Mouse (Mus musculus) cerebellum, postnatal 14 days (tissue): Measurements from ENCODE around the gene Ptk7.

Experiments used
- DNase-seq, 2 experiments: peaks; one replicate each; pipeline ENCODE4 v3.0.0; 2021; ENCODE audit warnings: mixed read lengths in 2 of 2

Gene Ptk7

GRCm38 (mm10) chr17:46628791-46629684 lies at the start of gene Ptk7:
Gene Ptk7, minus strand, starts transcription at chr17:46629504.
- peak; percentile 88 to 90 for DNase-seq

DNA sequence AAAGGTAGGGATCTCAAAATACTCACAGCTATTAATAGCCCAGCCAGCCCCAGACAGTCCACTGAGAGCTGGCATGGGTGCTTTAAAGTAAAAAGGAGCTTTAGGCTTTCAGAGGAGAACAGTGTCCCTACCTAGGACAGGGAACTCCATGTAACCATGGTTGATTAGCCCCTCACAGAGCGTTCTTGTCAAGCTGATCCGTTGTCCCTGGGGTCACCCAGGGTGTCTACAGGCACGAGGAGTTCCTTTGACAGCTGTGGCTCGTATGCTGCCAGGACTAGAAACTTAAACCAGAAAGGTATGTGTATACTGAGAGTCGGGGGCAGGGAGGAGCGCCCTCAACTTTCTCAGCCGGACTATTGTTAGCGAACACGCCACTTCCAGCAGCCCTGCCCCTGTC lies 49.6 kb upstream of the Ptk7 start:
- no peak for DNase-seq

DNA sequence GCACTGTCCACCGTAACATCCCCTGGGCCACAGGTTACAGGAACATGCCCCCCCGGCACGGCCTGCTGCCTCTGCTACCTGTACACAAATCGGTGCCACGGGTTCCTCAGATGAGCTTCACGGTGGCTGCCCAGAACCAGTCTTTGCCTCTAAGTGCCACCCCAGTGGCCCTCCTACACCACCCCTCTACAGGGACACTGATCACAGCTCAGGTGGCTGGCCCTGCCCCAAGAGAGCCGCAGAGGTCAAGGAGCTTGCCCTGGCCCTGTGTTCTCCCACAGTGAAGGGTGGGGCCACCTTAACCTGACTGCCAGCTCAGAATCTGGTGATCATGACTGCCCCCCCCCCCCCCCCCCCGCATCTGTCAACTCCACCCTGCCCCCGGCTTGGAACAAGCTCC lies 49.1 kb upstream of the Ptk7 start, which contains the start of gene Mea1:
Gene Mea1 (plus strand): TSS at position 378 of the 400 bp plus-strand sequence.
- DNase-seq: peak in 1 of 2 experiments; percentile 44

GRCm38 (mm10) chr17:46674530-46675283 lies 45.4 kb upstream of the Ptk7 start:
- DNase-seq: no peak

- peak; percentile 91 for DNase-seq
Measured at GRCm38 (mm10) chr17:46673850-46674529, 44.7 kb upstream of the Ptk7 start, which contains the start of gene Rrp36. Gene Rrp36, minus strand, starts transcription at chr17:46674352.

- no peak for DNase-seq
Measured at GRCm38 (mm10) chr17:46669911-46670310, 40.6 kb upstream of the Ptk7 start.

GRCm38 (mm10) chr17:46667712-46668111 lies 38.4 kb upstream of the Ptk7 start:
- DNase-seq: no peak

GRCm38 (mm10) chr17:46662730-46663129 lies 33.4 kb upstream of the Ptk7 start:
- peak; percentile 83 to 85 for DNase-seq

DNA sequence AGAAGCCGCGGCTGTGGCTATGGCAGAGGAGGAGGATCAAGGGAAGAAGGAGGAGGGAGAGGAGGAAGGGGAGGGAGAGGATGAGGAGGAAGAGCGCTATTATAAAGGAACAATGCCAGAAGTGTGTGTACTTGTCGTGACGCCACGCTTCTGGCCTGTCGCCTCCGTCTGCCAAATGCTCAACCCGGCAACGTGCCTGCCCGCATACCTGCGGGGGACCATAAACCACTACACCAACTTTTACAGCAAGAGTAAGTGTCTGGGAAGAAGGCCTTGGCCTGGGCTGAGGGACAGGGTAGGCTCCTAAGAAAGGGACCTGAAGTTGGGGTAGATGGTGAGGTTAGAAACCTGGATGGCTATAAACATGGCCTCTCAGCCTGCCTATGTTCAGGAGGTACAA lies 32.7 kb upstream of the Ptk7 start:
- peak; percentile 69 to 75 for DNase-seq

DNA sequence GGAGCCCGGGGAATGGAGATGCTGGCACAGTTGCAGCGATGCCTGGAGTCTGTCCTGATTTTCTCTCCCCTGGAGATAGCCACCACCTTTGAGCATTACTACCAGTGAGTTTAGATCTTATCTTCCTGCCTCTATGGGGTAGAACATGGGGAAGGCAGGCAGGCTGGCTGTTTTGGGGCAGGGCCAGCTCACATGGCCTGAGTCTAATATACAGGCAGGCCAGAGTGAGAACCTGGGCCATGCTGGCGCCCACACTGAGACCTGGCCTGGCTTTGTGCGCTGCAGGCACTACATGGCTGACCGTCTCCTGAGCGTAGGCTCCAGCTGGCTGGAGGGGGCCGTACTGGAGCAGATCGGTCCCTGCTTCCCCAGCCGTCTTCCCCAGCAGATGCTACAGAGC lies 32.0 kb upstream of the Ptk7 start:
- peak; percentile 81 to 85 for DNase-seq

DNA sequence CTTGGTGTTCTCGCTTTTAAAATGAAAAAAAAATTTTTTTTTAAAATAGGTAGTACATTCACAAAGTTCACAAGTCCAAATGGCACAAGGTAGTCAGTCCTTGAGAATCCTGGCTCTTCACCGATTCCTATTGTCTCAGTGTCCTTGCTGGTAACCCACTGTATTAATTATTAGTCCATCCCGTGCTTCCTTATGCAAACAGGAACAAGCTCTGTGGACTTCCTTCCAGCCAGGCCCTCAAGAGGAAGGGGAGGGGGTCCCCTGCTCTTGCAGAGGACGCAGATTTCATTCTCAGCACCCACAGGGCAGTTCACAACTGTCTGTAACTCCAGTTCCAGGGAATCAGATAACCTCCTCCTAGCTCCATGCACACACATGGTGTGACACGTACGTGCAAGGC lies 26.8 kb upstream of the Ptk7 start:
- no peak for DNase-seq

- DNase-seq: no peak
Measured at GRCm38 (mm10) chr17:46651755-46652547, 22.6 kb upstream of the Ptk7 start.

- DNase-seq: peak in 1 of 2 experiments; percentile 35
Measured at GRCm38 (mm10) chr17:46651292-46651691, 22.0 kb upstream of the Ptk7 start.

DNA sequence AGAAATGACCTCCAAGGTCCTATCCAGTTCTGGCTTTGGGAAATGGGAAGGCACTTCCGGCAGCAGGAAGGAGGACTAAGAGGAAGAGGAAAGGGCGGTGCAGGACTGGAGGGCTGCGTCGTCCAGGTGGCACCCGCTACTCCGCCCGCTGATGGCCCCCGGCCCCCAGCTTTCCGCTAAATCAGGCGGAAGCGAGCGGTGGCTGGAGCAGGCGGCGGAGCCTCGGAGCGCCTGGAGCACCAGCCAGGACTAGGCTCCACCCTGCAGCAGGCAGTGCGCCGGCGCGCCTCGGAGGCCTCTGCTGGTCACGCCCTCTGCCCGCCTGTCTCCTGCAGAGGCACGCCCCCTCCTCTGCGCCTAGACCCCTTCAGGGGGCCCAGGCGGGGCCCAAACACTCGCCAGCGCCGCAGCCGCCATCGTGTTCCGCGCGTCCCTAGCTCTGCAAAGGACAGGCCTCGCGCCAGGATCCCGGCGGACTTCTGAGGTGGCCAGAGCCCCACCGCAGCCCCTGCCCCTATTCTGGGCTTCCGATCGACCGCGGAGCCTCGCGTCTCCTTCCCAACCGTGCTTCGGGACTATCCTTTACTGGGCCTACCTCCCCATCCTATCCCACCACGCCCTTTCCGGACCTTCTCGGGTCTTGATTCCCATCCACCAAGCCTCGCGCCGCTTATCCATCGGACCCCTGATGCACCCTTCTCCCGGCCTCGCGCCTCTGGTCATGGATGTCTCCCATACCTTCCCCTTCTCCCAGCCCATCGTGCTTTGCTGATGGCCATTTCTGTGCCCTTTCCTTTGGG lies 21.1 kb upstream of the Ptk7 start, which contains the start of gene Cul7:
Gene Cul7 (plus strand): TSS at position 106 of the 800 bp plus-strand sequence.
- DNase-seq: peak; percentile 95 to 96

DNA sequence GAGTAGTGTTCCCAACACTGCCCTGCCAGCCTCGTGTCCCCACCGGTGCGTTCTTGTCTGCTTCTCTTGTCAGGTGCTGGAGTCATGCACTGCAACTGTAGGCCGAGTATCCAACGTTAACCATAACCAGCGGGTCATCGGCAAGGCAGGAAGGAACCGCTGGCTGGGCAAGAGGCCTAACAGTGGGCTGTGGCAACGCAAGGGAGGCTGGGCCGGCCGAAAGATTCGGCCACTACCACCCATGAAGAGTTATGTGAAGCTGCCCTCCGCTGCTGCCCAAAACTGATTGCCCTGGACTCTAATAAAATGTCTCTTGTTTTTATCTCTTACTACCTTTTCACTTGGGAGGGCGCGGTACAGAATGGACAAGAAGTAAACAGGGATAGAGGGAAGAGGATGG lies 20.5 kb upstream of the Ptk7 start:
- no peak for DNase-seq

DNA sequence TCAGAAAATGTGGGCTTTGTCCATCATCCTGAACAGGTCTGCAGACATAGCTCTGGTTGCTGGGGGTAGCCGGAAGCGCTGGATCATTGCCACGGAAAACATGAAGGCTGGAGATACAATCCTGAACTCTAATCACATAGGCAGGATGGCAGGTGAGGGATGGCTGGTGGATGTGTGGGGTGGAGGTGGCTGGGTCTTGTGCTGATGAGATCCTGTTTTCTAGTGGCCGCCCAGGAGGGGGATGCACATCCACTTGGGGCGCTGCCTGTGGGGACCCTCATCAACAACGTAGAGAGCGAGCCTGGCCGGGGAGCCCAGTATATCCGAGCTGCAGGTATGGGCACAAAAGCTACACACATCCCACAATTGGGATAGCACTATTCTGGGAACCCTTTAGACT lies 19.1 kb upstream of the Ptk7 start:
- no peak for DNase-seq

DNA sequence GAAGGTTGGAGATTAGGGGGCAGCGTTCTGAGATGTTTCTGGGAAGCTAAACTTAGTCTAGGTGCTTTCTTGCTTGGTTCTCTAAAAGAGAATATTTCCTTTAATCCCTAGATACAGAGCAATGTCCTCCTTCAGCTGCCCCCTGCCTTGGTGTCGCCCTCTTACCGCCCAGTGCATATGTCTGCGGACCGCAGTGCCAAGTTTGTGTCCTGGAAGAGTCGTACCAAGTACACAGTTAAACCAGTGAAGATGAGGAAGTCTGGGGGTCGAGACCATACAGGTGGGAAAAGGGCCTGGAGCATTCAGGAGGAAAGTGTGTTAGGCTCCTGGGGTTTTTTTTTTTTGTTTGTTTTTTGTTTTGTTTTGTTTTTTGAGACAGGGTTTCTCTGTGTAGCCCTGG lies 18.0 kb upstream of the Ptk7 start:
- no peak for DNase-seq

DNA sequence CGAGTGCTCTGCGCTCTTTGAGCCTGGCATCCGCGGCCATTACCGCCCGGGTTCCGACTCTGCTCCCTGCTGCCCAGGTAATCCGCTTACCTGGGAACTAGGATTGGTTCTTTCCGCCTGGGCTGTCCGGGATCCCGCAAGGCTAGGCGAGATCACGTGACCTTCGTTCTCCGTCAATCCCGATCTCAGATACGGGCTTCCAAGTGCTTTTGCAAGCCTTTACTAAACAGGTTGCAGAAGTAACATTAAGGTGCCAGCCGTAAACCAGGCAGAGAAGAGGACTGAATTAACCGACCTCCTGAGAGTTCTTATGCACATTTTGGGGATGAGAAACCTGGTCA lies 17.0 kb upstream of the Ptk7 start:
- no peak for DNase-seq

- DNase-seq: peak; percentile 100
Measured at GRCm38 (mm10) chr17:46645561-46646321, 16.4 kb upstream of the Ptk7 start, which contains the start of the genes Klc4 and Mrpl2. Gene Klc4, minus strand, starts transcription at chr17:46646022. Gene Mrpl2, plus strand, starts transcription at chr17:46646229.

DNA sequence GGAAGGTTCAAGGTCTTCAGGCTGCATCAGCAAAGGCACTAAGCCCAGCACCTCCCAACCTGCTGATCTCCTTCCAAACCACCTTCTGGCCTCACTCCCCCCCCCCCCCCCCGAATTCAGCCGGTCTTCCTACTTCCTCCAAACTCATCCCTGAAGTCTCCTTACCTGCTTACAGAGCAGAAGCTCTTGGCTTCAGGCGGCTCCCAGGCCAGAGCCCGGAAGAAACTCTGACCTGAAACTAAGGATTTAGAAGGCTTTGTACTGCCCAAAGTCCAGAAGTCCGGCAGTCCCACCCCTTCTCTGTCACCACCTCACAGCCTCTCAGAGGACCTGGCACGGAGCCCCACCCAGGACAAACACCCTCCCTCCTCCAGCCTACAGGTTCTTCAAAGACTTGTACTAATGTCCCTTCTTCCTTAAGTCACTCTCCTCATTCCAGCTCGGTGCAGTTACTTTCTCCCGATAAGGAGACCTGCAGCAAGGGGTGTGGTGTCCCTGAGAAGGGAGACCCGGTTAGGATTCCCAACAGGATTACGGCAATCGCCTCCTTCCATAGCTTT lies 15.7 kb upstream of the Ptk7 start:
- DNase-seq: peak; percentile 60 to 76
